Mouse (Mus musculus): Measurements from ENCODE around the gene Sdr9c7.

The Sdr9c7 gene

GRCm38 (mm10) chr10:127959161-127959679 is 60.9 kb downstream of the Sdr9c7 start:
- no peak for DNase-seq (ENCODE audit: low read depth, low spot score)

All from skeletal muscle tissue, adult 2 months (tissue).